10 mouse cellular contexts compared by ENCODE assay signal in genomic region chr7:127885951-127886350, GRCm38 (mm10). TPM values are rescaled to one million over a fixed set of nuclear protein-coding genes. Genes with fewer than 3 reads are reported as not detected.
DNase-seq lines count a peak whose midpoint lies in the region; ATAC-seq lines count a peak whose summit lies in the region.
"Had no signal": no experiment of that assay in that cellular context is flagged by ENCODE, and none has a peak within 500 bp of the region (broad histone marks: within the 10 kb centered on the region; RNA-seq: fewer than 3 reads in every experiment).

No protein-coding gene starts in this region.

- no peaks in the 10 kb centered on the region for H3K27me3 ChIP-seq in lung, embryonic 16.5 days (ENCODE audit: control insufficient read depth, insufficient read depth, low read depth, low read length)
- H3K27me3 ChIP-seq in midbrain, embryonic 15.5 days (replicated peaks) = no peaks in the 10 kb centered on the region
- H3K27me3 ChIP-seq: midbrain, embryonic 12.5 days had no signal

- no peak overlapping the region for H3K9ac ChIP-seq in lung, embryonic 16.5 days (ENCODE audit: low read length)
- H3K9ac ChIP-seq in midbrain, embryonic 15.5 days = no peak overlapping the region
- H3K9ac ChIP-seq: midbrain, embryonic 12.5 days had no signal

- ATAC-seq in lung, embryonic 16.5 days (ENCODE audit: low read depth) = peak; percentile 69
- no peak for ATAC-seq in midbrain, embryonic 15.5 days (replicated peaks)

- peaks cover 61% of the 10 kb centered on the region for H3K36me3 ChIP-seq in lung, embryonic 16.5 days (ENCODE audit: control insufficient read depth, insufficient read depth, low read length)
- H3K36me3 ChIP-seq in midbrain, embryonic 15.5 days (replicated peaks) = peaks cover 66% of the 10 kb centered on the region

- no peak overlapping the region for H3K27ac ChIP-seq in lung, embryonic 16.5 days (ENCODE audit: low read length)
- no peak overlapping the region for H3K27ac ChIP-seq in midbrain, embryonic 15.5 days
- H3K27ac ChIP-seq: midbrain, embryonic 12.5 days had no signal

- H3K4me1 ChIP-seq in lung, embryonic 16.5 days (replicated peaks; ENCODE audit: control insufficient read depth, insufficient read depth, low read length) = peaks cover 7% of the 10 kb centered on the region
- H3K4me1 ChIP-seq in midbrain, embryonic 15.5 days = peaks cover 25% of the 10 kb centered on the region

- H3K9me3 ChIP-seq in lung, embryonic 16.5 days (ENCODE audit: control insufficient read depth, low read length) = no peaks in the 10 kb centered on the region
- H3K9me3 ChIP-seq in midbrain, embryonic 15.5 days = no peaks in the 10 kb centered on the region
- H3K9me3 ChIP-seq: midbrain, embryonic 12.5 days had no signal

- H3K4me3 ChIP-seq in lung, embryonic 16.5 days (ENCODE audit: low read length) = no peak overlapping the region
- no peak overlapping the region for H3K4me3 ChIP-seq in midbrain, embryonic 15.5 days
- H3K4me3 ChIP-seq: midbrain, embryonic 12.5 days had no signal

- WGBS in lung, embryonic 16.5 days = 42% methylated on average over 6 of the region's 6 CpGs
- 74% methylated on average over 6 of the region's 6 CpGs for WGBS in midbrain, embryonic 15.5 days

- no peak overlapping the region for H3K4me2 ChIP-seq in lung, embryonic 16.5 days (ENCODE audit: low read depth, low read length)
- H3K4me2 ChIP-seq in midbrain, embryonic 15.5 days = no peak overlapping the region
- H3K4me2 ChIP-seq: midbrain, embryonic 12.5 days had no signal

- peak; percentile 33 to 40 for DNase-seq in cerebellum, postnatal 10 days
- no peak for DNase-seq in cerebellum, postnatal 36 days
- DNase-seq in right cerebral cortex, adult 18-20 months = peak; percentile 45
- DNase-seq in right cerebral cortex, postnatal 25 days = no peak
- no peak for DNase-seq in right cerebral cortex, postnatal 10 days (ENCODE audit: low spot score in 2 of 2)
- DNase-seq in natural killer cell, adult 2 months (ENCODE audit: low spot score in 2 of 2) = no peak

RNA-seq across cellular contexts. Expression of gene Prss53, which starts 4.8 kb away (rescaled TPM):
- 1.1 and 2.0 TPM in 2 replicates for polyA plus RNA-seq in lung, embryonic 16.5 days (2015; fragmentation: Nextera tagmentation; extraction: Ambion mirVana)
- 1.2 and 1.3 TPM in 2 replicates for polyA plus RNA-seq in midbrain, embryonic 15.5 days (2015; fragmentation: Nextera tagmentation; extraction: Ambion mirVana)

RNA-seq across cellular contexts. Expression of gene Gm21974, which starts 9.3 kb away (rescaled TPM):
- polyA plus RNA-seq in lung, embryonic 16.5 days (2015; fragmentation: Nextera tagmentation; extraction: Ambion mirVana) = not detected in 2 replicates
- polyA plus RNA-seq in midbrain, embryonic 15.5 days (2015; fragmentation: Nextera tagmentation; extraction: Ambion mirVana) = not detected in 2 replicates
- polyA plus RNA-seq: midbrain, embryonic 12.5 days; spleen, adult 2 months had no signal

RNA-seq across cellular contexts. Expression of gene Zfp668, which starts 9.3 kb away (rescaled TPM):
- 15.0 and 17.5 TPM in 2 replicates for polyA plus RNA-seq in lung, embryonic 16.5 days (2015; fragmentation: Nextera tagmentation; extraction: Ambion mirVana)
- polyA plus RNA-seq in midbrain, embryonic 15.5 days (2015; fragmentation: Nextera tagmentation; extraction: Ambion mirVana) = 46.8 and 48.1 TPM in 2 replicates

RNA-seq across cellular contexts. Expression of gene Vkorc1, which starts 9.5 kb away (rescaled TPM):
- 159 and 162 TPM in 2 replicates for polyA plus RNA-seq in lung, embryonic 16.5 days (2015; fragmentation: Nextera tagmentation; extraction: Ambion mirVana)
- 52.9 and 58.8 TPM in 2 replicates for polyA plus RNA-seq in midbrain, embryonic 15.5 days (2015; fragmentation: Nextera tagmentation; extraction: Ambion mirVana)

RNA-seq across cellular contexts. Expression of gene Zfp646, which starts 9.9 kb away (rescaled TPM):
- polyA plus RNA-seq in lung, embryonic 16.5 days (2015; fragmentation: Nextera tagmentation; extraction: Ambion mirVana) = 11.2 and 11.3 TPM in 2 replicates
- 10.6 and 11.4 TPM in 2 replicates for polyA plus RNA-seq in midbrain, embryonic 15.5 days (2015; fragmentation: Nextera tagmentation; extraction: Ambion mirVana)

Comparison
In these comparisons a context has a peak if more than half of its experiments do, and no peak if none do; other contexts are left out.
1. DNase-seq: peak in cerebellum, postnatal 10 days (2 of 2) and right cerebral cortex, adult 18-20 months (single experiment); none in cerebellum, postnatal 36 days (0 of 2), right cerebral cortex, postnatal 25 days (single experiment), right cerebral cortex, postnatal 10 days (0 of 2) and natural killer cell, adult 2 months (0 of 2).